Mouse (Mus musculus): Measurements from ENCODE around the gene Ldah.
A peak's percentile ranks its signal among the peaks of the same experiment; 100 is the strongest.

Gene Ldah

GRCm38 (mm10) chr12:8281225-8282017 is 73.5 kb downstream of the Ldah start:
- DNase-seq (ENCODE audit: low read depth), result no peak

DNA sequence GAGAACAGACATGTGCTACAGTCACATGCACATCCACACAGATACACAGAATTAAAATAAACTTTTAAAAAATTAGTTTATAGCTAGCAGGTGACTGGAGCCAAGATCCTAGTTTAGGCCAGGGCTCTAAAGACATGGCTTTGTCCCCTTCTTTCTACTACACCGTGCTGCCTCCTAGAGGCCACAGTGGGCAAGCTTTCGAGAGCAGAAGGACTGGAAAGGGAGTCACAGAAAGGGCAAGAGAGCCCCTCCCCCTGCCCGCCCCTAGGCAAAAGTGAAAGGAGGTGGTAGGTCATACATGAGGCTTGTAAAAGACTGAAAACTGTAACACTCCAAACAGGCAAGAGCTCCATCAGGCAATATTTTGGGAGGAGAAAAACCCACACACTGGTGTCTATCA is 80.1 kb downstream of the Ldah start:
- no peak for DNase-seq (ENCODE audit: low read depth)

DNA sequence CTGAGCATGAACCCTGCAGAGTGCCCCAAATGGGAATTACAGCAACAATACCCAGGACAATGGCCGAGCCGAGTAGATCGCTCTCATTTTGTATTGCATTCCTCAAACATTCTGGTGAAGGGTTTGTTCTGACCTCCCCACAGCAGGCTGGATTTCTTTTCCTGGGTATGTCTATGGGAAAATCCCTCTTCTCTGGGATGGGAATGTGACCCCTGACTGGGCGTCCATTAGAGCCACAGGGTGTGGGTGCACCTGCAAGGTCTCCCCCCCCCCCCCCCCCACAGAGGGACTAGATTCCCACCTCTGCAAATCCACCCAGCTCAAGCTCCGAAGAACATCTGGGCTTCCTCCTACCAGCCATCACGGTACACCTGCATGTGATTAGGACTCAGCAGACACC is 81.2 kb downstream of the Ldah start:
- DNase-seq (ENCODE audit: low read depth), result no peak

- DNase-seq (ENCODE audit: low read depth), result no peak
Measured at GRCm38 (mm10) chr12:8289499-8289898, 81.6 kb downstream of the Ldah start.

GRCm38 (mm10) chr12:8291157-8291853 is 83.4 kb downstream of the Ldah start:
- DNase-seq (ENCODE audit: low read depth), result no peak

DNA sequence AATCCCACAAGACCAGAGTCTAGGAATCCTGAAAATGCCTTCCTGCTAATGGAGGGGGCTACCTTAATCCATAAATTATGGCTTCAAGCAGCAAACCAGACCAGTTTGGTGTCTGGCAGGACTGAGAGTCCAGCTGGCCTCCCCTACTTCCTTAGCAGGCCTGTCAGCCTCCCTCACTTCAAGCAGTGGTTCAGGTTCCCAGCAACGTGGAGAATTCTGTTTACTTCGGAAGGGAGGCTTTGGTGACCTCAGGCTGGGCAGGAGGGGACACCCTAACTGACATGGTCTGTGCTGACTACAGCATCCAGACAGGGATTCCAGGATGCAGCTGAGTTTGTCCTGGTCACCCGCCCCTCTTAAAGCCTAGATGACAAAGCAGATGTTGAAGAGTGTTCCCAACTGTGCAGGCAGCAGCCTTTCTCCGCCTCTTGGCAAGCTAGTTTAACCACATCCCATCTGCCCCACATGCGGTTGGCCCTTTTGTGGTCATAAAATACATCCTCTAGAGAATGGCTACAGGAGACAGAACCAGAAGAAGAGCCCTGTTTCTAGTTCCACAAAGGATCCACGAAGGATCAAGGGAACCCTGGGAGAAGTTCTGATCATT is 87.5 kb downstream of the Ldah start:
- peak; percentile 27 for DNase-seq (ENCODE audit: low read depth)

GRCm38 (mm10) chr12:8296154-8296553 is 88.2 kb downstream of the Ldah start:
- DNase-seq (ENCODE audit: low read depth), result no peak

GRCm38 (mm10) chr12:8297586-8298214 is 89.8 kb downstream of the Ldah start:
- no peak for DNase-seq (ENCODE audit: low read depth)

DNA sequence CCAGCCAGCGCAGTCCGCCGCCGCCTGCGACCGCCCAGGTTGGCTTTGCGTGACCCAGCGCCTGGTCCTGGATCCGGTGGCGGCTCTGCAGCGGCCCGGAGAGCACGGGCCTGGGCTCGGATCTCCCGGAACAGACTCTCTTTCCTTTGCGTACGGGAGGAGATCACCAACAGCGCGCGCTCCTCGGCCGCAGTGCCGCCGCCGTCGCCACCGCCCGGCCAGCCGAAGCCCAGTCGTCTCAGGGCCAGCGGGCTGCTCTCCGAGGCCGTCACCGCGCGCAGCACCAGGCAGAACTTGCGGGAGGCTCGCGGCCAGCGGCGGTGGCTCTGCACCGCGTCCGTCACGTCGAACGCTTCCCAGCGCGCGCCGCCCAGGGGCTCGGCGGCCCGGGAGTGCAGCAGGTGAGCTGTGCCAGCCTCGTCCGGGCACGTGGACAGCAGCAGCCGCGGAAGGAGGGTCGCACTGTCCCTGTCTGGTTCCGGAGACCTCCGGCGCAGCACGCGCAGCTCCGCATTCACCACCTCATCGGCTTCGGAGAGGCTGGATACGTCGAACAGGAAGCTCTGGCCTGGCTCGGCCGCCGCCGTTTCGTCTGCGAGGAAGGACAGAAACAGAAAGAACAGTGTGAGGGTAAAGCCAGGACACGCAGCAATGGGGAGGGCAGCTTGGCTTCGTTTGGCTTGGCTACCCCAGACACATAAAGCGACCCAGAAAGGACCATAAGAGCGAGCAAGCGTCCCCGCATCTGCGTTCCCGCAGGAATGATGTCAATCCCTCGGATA is 90.6 kb downstream of the Ldah start:
- DNase-seq (ENCODE audit: low read depth), result no peak

- no peak for DNase-seq (ENCODE audit: low read depth)
Measured at GRCm38 (mm10) chr12:8299143-8300110, 91.5 kb downstream of the Ldah start.

DNA sequence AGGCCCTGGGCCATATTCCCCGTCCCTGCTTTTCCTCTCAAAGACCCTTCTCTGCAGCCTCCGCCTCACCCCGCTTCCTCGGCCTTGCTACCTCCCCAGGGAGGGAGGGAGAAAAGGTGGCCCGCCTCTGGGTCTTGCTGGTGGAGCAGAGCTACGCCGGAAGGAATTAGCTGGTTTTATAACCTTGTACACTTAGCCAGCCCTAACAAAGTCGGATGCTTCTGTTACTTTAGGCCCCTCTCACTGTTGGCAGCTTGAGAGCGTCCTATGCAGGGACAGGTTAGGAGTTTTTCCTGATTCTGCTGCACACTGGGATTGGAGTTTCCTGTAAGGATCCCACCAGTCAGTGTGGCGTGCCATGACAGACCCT is 92.2 kb downstream of the Ldah start:
- DNase-seq (ENCODE audit: low read depth), result no peak

- no peak for DNase-seq (ENCODE audit: low read depth)
Measured at GRCm38 (mm10) chr12:8300521-8300920, 92.6 kb downstream of the Ldah start.

DNA sequence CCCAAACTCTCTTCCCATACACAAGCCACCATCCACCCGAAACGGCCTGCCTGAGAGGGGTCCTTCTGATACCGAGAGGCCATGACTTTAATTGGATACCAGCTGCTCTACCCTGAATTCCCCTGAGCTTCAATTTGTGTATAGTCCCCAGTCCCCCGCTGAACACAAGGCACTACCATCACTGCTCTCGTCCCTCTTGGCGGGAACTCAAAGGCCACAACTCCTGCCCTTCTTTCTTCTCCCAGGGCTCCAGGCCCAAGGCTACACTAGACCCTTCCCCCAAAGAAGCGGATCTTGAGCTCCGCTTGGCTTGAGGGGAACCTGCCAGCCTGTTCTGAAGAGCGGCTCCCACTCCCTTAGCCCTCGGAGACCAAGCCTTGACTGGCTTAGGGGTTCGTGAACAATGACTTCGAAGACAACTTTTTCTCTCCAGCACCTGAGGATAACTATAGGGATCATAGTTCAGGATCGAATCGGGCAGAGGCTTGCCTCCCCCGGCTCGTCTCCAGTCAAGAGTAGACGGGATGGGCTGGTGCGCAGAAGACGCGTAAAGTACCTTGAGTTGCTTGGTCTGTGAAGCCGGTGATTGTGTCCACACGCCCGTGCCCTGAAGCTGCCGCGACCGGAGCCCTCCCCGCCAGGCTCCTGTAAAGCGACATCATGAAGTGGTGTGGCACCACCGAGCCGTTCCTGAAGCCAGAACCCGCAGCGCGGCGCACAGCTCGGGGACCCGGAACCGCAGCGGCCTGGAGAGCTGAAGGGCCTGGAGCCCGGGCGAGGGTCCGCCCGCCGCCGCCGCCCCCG is 93.3 kb downstream of the Ldah start:
- DNase-seq (ENCODE audit: low read depth), result no peak

- no peak for DNase-seq (ENCODE audit: low read depth)
Measured at GRCm38 (mm10) chr12:8301841-8302431, 94.0 kb downstream of the Ldah start, which contains the start of gene Gdf7. Gdf7 (minus strand) TSS chr12:8301954.

DNA sequence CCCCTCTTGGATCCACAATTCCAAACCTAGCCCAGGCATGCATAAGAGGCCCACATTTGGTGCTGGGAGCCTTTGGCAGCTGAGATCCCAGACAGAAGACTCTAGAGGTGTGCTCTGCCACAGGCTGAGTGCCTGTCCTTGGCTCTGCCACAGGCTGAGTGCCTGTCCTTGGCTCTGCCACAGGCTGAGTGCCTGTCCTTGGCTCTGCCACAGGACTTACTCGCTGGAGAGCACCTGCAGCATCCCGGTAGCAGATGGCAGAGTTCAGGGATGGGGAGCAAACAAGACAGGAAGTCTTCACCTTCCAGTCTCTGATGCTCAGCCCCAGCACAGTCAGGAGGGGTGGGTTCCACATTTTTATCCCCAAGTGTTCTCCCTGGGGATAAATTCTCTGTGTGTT is 97.4 kb downstream of the Ldah start:
- DNase-seq (ENCODE audit: low read depth), result no peak

DNA sequence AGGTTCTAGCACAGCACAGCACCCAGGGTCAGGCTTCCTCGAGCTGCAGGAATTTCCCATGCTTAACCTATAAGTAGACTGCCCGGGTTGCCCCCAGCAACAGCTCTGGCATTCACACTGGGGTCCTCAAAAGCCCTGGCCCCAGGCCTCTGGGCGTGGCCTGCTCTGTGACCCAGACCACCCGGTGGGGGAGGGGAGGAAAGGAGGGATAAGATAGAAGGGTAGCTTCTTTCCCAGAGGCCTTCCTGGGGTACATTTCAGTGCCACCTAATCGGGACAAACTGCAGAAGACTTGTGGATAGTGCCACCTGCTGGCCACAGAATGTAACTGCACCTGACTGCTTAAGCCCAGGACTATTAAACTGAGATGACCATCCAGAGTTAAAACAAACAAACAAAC is 98.5 kb downstream of the Ldah start:
- DNase-seq (ENCODE audit: low read depth), result no peak

GRCm38 (mm10) chr12:8306910-8307309 is 99.0 kb downstream of the Ldah start:
- DNase-seq (ENCODE audit: low read depth), result no peak

DNA sequence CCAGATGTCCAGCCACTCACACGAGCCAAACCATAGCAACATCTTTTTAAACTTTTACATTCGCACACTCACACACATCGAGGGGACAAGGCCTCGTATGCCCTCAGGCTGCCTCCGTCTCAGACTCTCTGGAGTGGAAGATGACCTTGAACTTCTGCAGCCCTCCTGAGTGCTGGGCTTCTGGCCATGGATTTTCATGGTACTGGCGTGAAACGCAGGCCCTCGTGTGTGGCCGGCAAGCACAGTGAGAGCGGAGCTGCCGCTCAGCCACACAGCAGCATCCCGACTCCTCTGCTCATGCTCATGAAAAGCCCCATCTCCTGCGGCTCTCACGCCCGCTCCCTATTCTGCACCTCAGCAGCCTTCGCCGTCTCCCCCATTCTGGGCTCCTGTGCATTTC is 103.1 kb downstream of the Ldah start:
- DNase-seq (ENCODE audit: low read depth), result no peak

GRCm38 (mm10) chr12:8312266-8312665 is 104.4 kb downstream of the Ldah start:
- no peak for DNase-seq (ENCODE audit: low read depth)

Data from fibroblast of lung, adult 2 months (primary cell).